ENCODE assay signal across 17 mouse cellular contexts in genomic region chr2:64973819-64974441, GRCm38 (mm10). TPM values are rescaled to one million over a fixed set of nuclear protein-coding genes. Genes with fewer than 3 reads are reported as not detected.
DNase-seq lines count a peak whose midpoint lies in the region; ATAC-seq and TF ChIP-seq lines count a peak whose summit lies in the region.
"Had no signal": no experiment of that assay in that cellular context is flagged by ENCODE, and none has a peak within 500 bp of the region (broad histone marks: within the 10 kb centered on the region; RNA-seq: fewer than 3 reads in every experiment).

No protein-coding gene starts in this region.

- no peak overlapping the region for H3K9ac ChIP-seq in lung, embryonic 14.5 days
- H3K9ac ChIP-seq in kidney, postnatal 0 days (ENCODE audit: low read depth, low read length), result no peak overlapping the region
- H3K9ac ChIP-seq in liver, embryonic 16.5 days (ENCODE audit: low read depth, low read length), result no peak overlapping the region
- H3K9ac ChIP-seq: forebrain, embryonic 13.5 days; limb, embryonic 15.5 days had no signal

- no peak for TF ChIP-seq CTCF in kidney, adult 2 months (conservative IDR thresholded peaks at IDR 0.05; ENCODE audit: insufficient read depth, insufficient read length, low read depth, low read length)
- no peak for TF ChIP-seq CTCF in lung, embryonic 14.5 days (IDR thresholded peaks at IDR 0.05; ENCODE audit: low read depth)
- TF ChIP-seq CTCF in lung, adult 2 months (IDR thresholded peaks at IDR 0.05; ENCODE audit: insufficient read depth, low read length), result no peak
- no peak for TF ChIP-seq CTCF in kidney, postnatal 0 days (IDR thresholded peaks at IDR 0.05; ENCODE audit: low read depth)

- H3K9me3 ChIP-seq in lung, embryonic 14.5 days (ENCODE audit: low read depth, low read length), result no peaks in the 10 kb centered on the region
- H3K9me3 ChIP-seq in kidney, postnatal 0 days (replicated peaks; ENCODE audit: low read length), result no peaks in the 10 kb centered on the region
- H3K9me3 ChIP-seq in liver, embryonic 16.5 days (replicated peaks; ENCODE audit: control insufficient read depth, low read length), result no peaks in the 10 kb centered on the region
- H3K9me3 ChIP-seq: forebrain, embryonic 13.5 days; limb, embryonic 15.5 days; midbrain, embryonic 10.5 days had no signal

- 41% methylated on average over 10 of the region's 10 CpGs for WGBS in kidney, adult 2 months
- 59% methylated on average over 10 of the region's 10 CpGs for WGBS in lung, embryonic 14.5 days
- 73% methylated on average over 10 of the region's 10 CpGs for WGBS in lung, adult 2 months
- WGBS in kidney, postnatal 0 days, result 59% methylated on average over 10 of the region's 10 CpGs
- WGBS in liver, embryonic 16.5 days (ENCODE audit: insufficient replicate concordance), result 61% methylated on average over 10 of the region's 10 CpGs

- peak; percentile 34 for DNase-seq in kidney, adult 2 months
- no peak for DNase-seq in kidney, postnatal 14 days
- no peak for DNase-seq in lung, embryonic 14.5 days
- DNase-seq in lung, adult 2 months, result no peak
- DNase-seq in kidney, postnatal 0 days (ENCODE audit: low spot score), result no peak
- DNase-seq: cerebellum, adult 8-10 months; gastrocnemius, postnatal 25 days; right cerebral cortex, adult 18-20 months had no signal

- no peak overlapping the region for H3K4me2 ChIP-seq in lung, embryonic 14.5 days
- no peak overlapping the region for H3K4me2 ChIP-seq in kidney, postnatal 0 days (ENCODE audit: low read length)
- no peak overlapping the region for H3K4me2 ChIP-seq in liver, embryonic 16.5 days (ENCODE audit: low read depth, low read length)
- H3K4me2 ChIP-seq: forebrain, embryonic 13.5 days; limb, embryonic 15.5 days had no signal

- H3K36me3 ChIP-seq in kidney, adult 2 months (ENCODE audit: control insufficient read depth, insufficient read depth, low read length), result no peaks in the 10 kb centered on the region
- no peaks in the 10 kb centered on the region for H3K36me3 ChIP-seq in lung, embryonic 14.5 days (ENCODE audit: insufficient read depth)
- H3K36me3 ChIP-seq in kidney, postnatal 0 days (ENCODE audit: insufficient read depth, low read length), result no peaks in the 10 kb centered on the region
- H3K36me3 ChIP-seq in liver, embryonic 16.5 days (ENCODE audit: control insufficient read depth, insufficient read depth), result no peaks in the 10 kb centered on the region
- H3K36me3 ChIP-seq: limb, embryonic 15.5 days; midbrain, embryonic 10.5 days had no signal

- H3K27ac ChIP-seq in kidney, adult 2 months (ENCODE audit: insufficient read depth, low read depth, low read length), result peak overlapping the region; percentile 93
- H3K27ac ChIP-seq in lung, embryonic 14.5 days (ENCODE audit: low read depth), result no peak overlapping the region
- H3K27ac ChIP-seq in kidney, postnatal 0 days, result no peak overlapping the region
- H3K27ac ChIP-seq in liver, embryonic 16.5 days (ENCODE audit: low read length), result peak overlapping the region; percentile 14; the same call in 1 of the 2 replicates
- H3K27ac ChIP-seq: forebrain, embryonic 13.5 days; limb, embryonic 15.5 days; macrophage; midbrain, embryonic 10.5 days; stomach, postnatal 0 days had no signal

- peaks cover 11% of the 10 kb centered on the region; the same call in 1 of the 2 replicates for H3K4me1 ChIP-seq in kidney, adult 2 months (ENCODE audit: control insufficient read depth, insufficient read depth, low read length)
- H3K4me1 ChIP-seq in lung, embryonic 14.5 days (ENCODE audit: insufficient read depth), result peaks cover 3% of the 10 kb centered on the region; the same call in 1 of the 2 replicates
- peaks cover 3% of the 10 kb centered on the region for H3K4me1 ChIP-seq in lung, adult 2 months (ENCODE audit: control insufficient read depth, insufficient read depth, low read length)
- H3K4me1 ChIP-seq in kidney, postnatal 0 days (replicated peaks; ENCODE audit: insufficient read depth, low read length), result no peaks in the 10 kb centered on the region
- peaks cover 2% of the 10 kb centered on the region; the same call in 1 of the 2 replicates for H3K4me1 ChIP-seq in liver, embryonic 16.5 days (ENCODE audit: control insufficient read depth, low read depth, low read length)
- H3K4me1 ChIP-seq: forebrain, embryonic 13.5 days; limb, embryonic 15.5 days; midbrain, embryonic 10.5 days had no signal

- ATAC-seq in lung, embryonic 14.5 days (ENCODE audit: insufficient read depth), result peak; percentile 33; the same call in 1 of the 2 replicates
- 0 out of 2 replicates have a peak, but pooled peaks have one; percentile 43 for ATAC-seq in kidney, postnatal 0 days (replicated peaks; ENCODE audit: low FRiP score, low read depth)
- peak; percentile 19; the same call in 1 of the 2 replicates for ATAC-seq in liver, embryonic 16.5 days (ENCODE audit: low read depth)
- no peak for ATAC-seq in erythroblast, adult 5-6 weeks (replicated peaks; ENCODE audit: low FRiP score, poor library complexity, severe bottlenecking)
- ATAC-seq: forebrain, embryonic 13.5 days had no signal

- H3K27me3 ChIP-seq in kidney, adult 2 months (replicated peaks; ENCODE audit: control insufficient read depth, insufficient read depth, low read length), result no peaks in the 10 kb centered on the region
- H3K27me3 ChIP-seq in lung, embryonic 14.5 days (ENCODE audit: insufficient read depth, low read length), result no peaks in the 10 kb centered on the region
- H3K27me3 ChIP-seq in kidney, postnatal 0 days (ENCODE audit: insufficient read depth, low read length), result no peaks in the 10 kb centered on the region
- no peaks in the 10 kb centered on the region for H3K27me3 ChIP-seq in liver, embryonic 16.5 days (ENCODE audit: control insufficient read depth, insufficient read depth, low read depth, low read length)
- H3K27me3 ChIP-seq: forebrain, embryonic 13.5 days; limb, embryonic 15.5 days had no signal

- TF ChIP-seq POLR2A in kidney, adult 2 months (IDR thresholded peaks at IDR 0.05; ENCODE audit: low read depth, low read length), result no peak
- TF ChIP-seq POLR2A in lung, adult 2 months (IDR thresholded peaks at IDR 0.05; ENCODE audit: borderline replicate concordance, extremely low read depth, low read depth, low read length), result no peak

- no peak overlapping the region for H3K4me3 ChIP-seq in kidney, adult 2 months (ENCODE audit: insufficient read depth, low read depth, low read length)
- no peak overlapping the region for H3K4me3 ChIP-seq in lung, embryonic 14.5 days (ENCODE audit: low read depth, low read length)
- no peak overlapping the region for H3K4me3 ChIP-seq in lung, adult 2 months (replicated peaks; ENCODE audit: extremely low read depth, low read depth, low read length)
- H3K4me3 ChIP-seq in kidney, postnatal 0 days (replicated peaks; ENCODE audit: low read depth, low read length), result no peak overlapping the region
- no peak overlapping the region for H3K4me3 ChIP-seq in liver, embryonic 16.5 days (ENCODE audit: low read depth, low read length)
- H3K4me3 ChIP-seq: erythroblast, embryonic 14.5 days; forebrain, embryonic 13.5 days; limb, embryonic 15.5 days; midbrain, embryonic 10.5 days had no signal

RNA-seq across cellular contexts. Expression of gene Grb14, which starts 50.9 kb away (rescaled TPM):
- polyA plus RNA-seq in kidney, adult 2 months (2012; rRNA removed), result 15.2 and 16.2 TPM in 2 replicates
- polyA plus RNA-seq in lung, embryonic 14.5 days (2014; fragmentation: Nextera tagmentation; extraction: Ambion mirVana), result 32.5 and 35.4 TPM in 2 replicates
- 22.2 and 32.5 TPM in 2 replicates for polyA plus RNA-seq in lung, adult 2 months (2012; rRNA removed)
- polyA plus RNA-seq in kidney, postnatal 0 days (2015; fragmentation: Nextera tagmentation; extraction: Ambion mirVana), result 33.3 and 34.0 TPM in 2 replicates
- 9.3 and 11.0 TPM in 2 replicates for polyA plus RNA-seq in liver, embryonic 16.5 days (2015; fragmentation: Nextera tagmentation; extraction: Ambion mirVana)
- total RNA-seq in erythroblast, adult 5-6 weeks (2015; ENCODE audit: low replicate concordance), result not detected in 2 replicates
- total RNA-seq in erythroblast, adult 5-6 weeks (2017; ENCODE audit: low replicate concordance), result 0.70 and 1.2 TPM in 2 replicates
- total RNA-seq: monocyte, adult 5-6 weeks had no signal
- polyA plus RNA-seq: macrophage had no signal

Comparison
In these comparisons a context has a peak if more than half of its experiments do, and no peak if none do; other contexts are left out.
1. H3K27ac ChIP-seq: peak in kidney, adult 2 months (single experiment) and liver, embryonic 16.5 days (single experiment); none in lung, embryonic 14.5 days (single experiment) and kidney, postnatal 0 days (single experiment).